Mouse (Mus musculus) erythroblast, embryonic 14.5 days (primary cell): Measurements from ENCODE around the gene Clip2.

Source experiments
- GATA1 ChIP-seq: IDR thresholded peaks from 2 replicates; pipeline ENCODE4 v1.6.1; 2012; ENCODE audit warnings: low read length, inconsistent platforms, mixed read lengths
- TAL1 ChIP-seq: IDR thresholded peaks from 3 replicates; pipeline ENCODE4 v1.6.1; 2012; ENCODE audit warnings: low read length, inconsistent platforms, mixed read lengths

GRCm38 (mm10) chr5:134560071-134560449, 7.8 kb upstream of the Clip2 start, which contains the start of gene Syna:
- TF ChIP-seq TAL1 (no peak), GATA1 (no peak)
